Mouse (Mus musculus) monocyte, adult 5-6 weeks (primary cell): ENCODE measurements around the gene 6430548M08Rik. TPM values are rescaled to one million over a fixed set of nuclear protein-coding genes. Genes with fewer than 3 reads are reported as not detected.
A peak's percentile ranks its signal among the peaks of the same experiment; 100 is the strongest.

ENCODE experiments used
- ATAC-seq: fragments of 153-309, 156-312 bp; replicated peaks from 2 replicates; pipeline ENCODE4 v1.8.0; 2017; ENCODE audit warnings: mild to moderate bottlenecking; ENCODE audit not compliant: low TSS enrichment, insufficient number of reproducible peaks, severe bottlenecking, poor library complexity, low FRiP score
- total RNA-seq: library from RNA; stranded (forward); fragments of 200-1000, 200-491, 200-594 nt; gene quantifications from 3 replicates; pipeline ENCODE4 v1.2.3, GENCODE M21; 2017

6430548M08Rik gene
- total RNA-seq: 101 to 149 TPM (median 129 TPM) in 3 replicates

GRCm38 (mm10) chr8:120113758-120114255 lies at the start of gene 6430548M08Rik:
Gene 6430548M08Rik (plus strand): TSS chr8:120114152.
- ATAC-seq: peak; percentile 69

- no peak for ATAC-seq
Measured at GRCm38 (mm10) chr8:120065611-120066010, 48.3 kb upstream of the 6430548M08Rik start.

- no peak for ATAC-seq
Measured at GRCm38 (mm10) chr8:120066226-120066625, 47.7 kb upstream of the 6430548M08Rik start.

GRCm38 (mm10) chr8:120067936-120068668 lies 45.9 kb upstream of the 6430548M08Rik start:
- no peak for ATAC-seq

GRCm38 (mm10) chr8:120071684-120072083 lies 42.3 kb upstream of the 6430548M08Rik start:
- ATAC-seq: peak; percentile 82

GRCm38 (mm10) chr8:120072259-120072658 lies 41.7 kb upstream of the 6430548M08Rik start:
- ATAC-seq: no peak

- ATAC-seq: no peak
Measured at GRCm38 (mm10) chr8:120072827-120073226, 41.1 kb upstream of the 6430548M08Rik start.

GRCm38 (mm10) chr8:120074516-120074915 lies 39.4 kb upstream of the 6430548M08Rik start:
- no peak for ATAC-seq

- no peak for ATAC-seq
Measured at GRCm38 (mm10) chr8:120075347-120075746, 38.6 kb upstream of the 6430548M08Rik start.

GRCm38 (mm10) chr8:120078080-120078479 lies 35.9 kb upstream of the 6430548M08Rik start:
- ATAC-seq: peak; percentile 66

- no peak for ATAC-seq
Measured at GRCm38 (mm10) chr8:120079361-120079760, 34.6 kb upstream of the 6430548M08Rik start.

- ATAC-seq: no peak
Measured at GRCm38 (mm10) chr8:120083261-120083660, 30.7 kb upstream of the 6430548M08Rik start.

- ATAC-seq: no peak
Measured at GRCm38 (mm10) chr8:120084783-120085182, 29.2 kb upstream of the 6430548M08Rik start.

- ATAC-seq: no peak
Measured at GRCm38 (mm10) chr8:120089511-120089910, 24.4 kb upstream of the 6430548M08Rik start.

- ATAC-seq: no peak
Measured at GRCm38 (mm10) chr8:120091032-120091431, 22.9 kb upstream of the 6430548M08Rik start.

- ATAC-seq: no peak
Measured at GRCm38 (mm10) chr8:120093103-120093502, 20.8 kb upstream of the 6430548M08Rik start.

GRCm38 (mm10) chr8:120094801-120095200 lies 19.2 kb upstream of the 6430548M08Rik start:
- no peak for ATAC-seq

- no peak for ATAC-seq
Measured at GRCm38 (mm10) chr8:120096486-120096885, 17.5 kb upstream of the 6430548M08Rik start.

- ATAC-seq: no peak
Measured at GRCm38 (mm10) chr8:120100388-120101067, 13.4 kb upstream of the 6430548M08Rik start.
